Mouse (Mus musculus): Measurements from ENCODE around the gene Sec63.

GRCm38 (mm10) chr10:42863621-42864391, 102.5 kb downstream of the Sec63 start:
- TF ChIP-seq CTCF (IDR thresholded peaks at IDR 0.05; ENCODE audit: borderline replicate concordance, control insufficient read depth, extremely low read depth, insufficient read depth, low read length, poor library complexity) = no peak
- no peak for TF ChIP-seq POLR2A (IDR thresholded peaks at IDR 0.05; ENCODE audit: control insufficient read depth, extremely low read depth, insufficient read depth, low read length, poor library complexity)

All from thymus, adult 2 months (tissue).